Mouse (Mus musculus) embryonic facial prominence, embryonic 13.5 days (tissue): ENCODE results near the gene Ttbk1. TPM values are rescaled to one million over a fixed set of nuclear protein-coding genes. Genes with fewer than 3 reads are reported as not detected.

ENCODE experiments used
- ATAC-seq: fragments of 200-750 bp; cut with Nextera tagmentation; 2 replicates; pipeline ENCODE4 v1.8.0; 2017; ENCODE audit warnings: low read depth; ENCODE audit not compliant: insufficient number of reproducible peaks, insufficient read depth, low FRiP score, low TSS enrichment
- H3K27ac ChIP-seq: fragments of 300-500 bp; sonication (generic); 2 replicates; pipeline ENCODE4 v1.5.1; 2015; ENCODE audit warnings: moderate library complexity, mild to moderate bottlenecking, inconsistent platforms
- H3K27me3 ChIP-seq: fragments of 300-500 bp; sonication (generic); 2 replicates; pipeline ENCODE4 v1.6.1; 2015; ENCODE audit warnings: mild to moderate bottlenecking, inconsistent platforms
- H3K36me3 ChIP-seq: fragments of 300-500 bp; sonication (generic); 2 replicates; pipeline ENCODE4 v1.6.1; 2015; ENCODE audit warnings: mild to moderate bottlenecking, inconsistent platforms
- H3K4me1 ChIP-seq: fragments of 300-500 bp; sonication (generic); 2 replicates; pipeline ENCODE4 v1.6.1; 2015; ENCODE audit warnings: inconsistent platforms
- H3K4me2 ChIP-seq: fragments of 300-500 bp; sonication (generic); 2 replicates; pipeline ENCODE4 v1.6.1; 2015; ENCODE audit warnings: moderate library complexity, mild to moderate bottlenecking, inconsistent platforms
- H3K4me3 ChIP-seq: fragments of 300-500 bp; sonication (generic); 2 replicates; pipeline ENCODE4 v1.5.1; 2015; ENCODE audit warnings: mild to moderate bottlenecking, inconsistent platforms
- H3K9ac ChIP-seq: fragments of 300-500 bp; sonication (generic); 2 replicates; pipeline ENCODE4 v1.6.1; 2015; ENCODE audit warnings: mild to moderate bottlenecking, inconsistent platforms
- H3K9me3 ChIP-seq: fragments of 300-500 bp; sonication (generic); 2 replicates; pipeline ENCODE4 v1.6.1; 2016; ENCODE audit warnings: inconsistent platforms
- WGBS: fragments of 180-500 bp; shearing (Covaris S2); methylation state at CpG from one replicate; pipeline ENCODE4 v1.1.7; 2015; ENCODE audit warnings: mixed read lengths; 5-methylcytosine and 5-hydroxymethylcytosine counted together
- polyA plus RNA-seq: library from polyadenylated mRNA; unstranded; fragments of >200 nt; fragmentation: Nextera tagmentation; extraction: Ambion mirVana; gene quantifications from 2 replicates; pipeline ENCODE4 v1.2.1, GENCODE M21; 2015

Gene Ttbk1
- polyA plus RNA-seq, 1 experiment from 2014 or later = 0.27 TPM

DNA sequence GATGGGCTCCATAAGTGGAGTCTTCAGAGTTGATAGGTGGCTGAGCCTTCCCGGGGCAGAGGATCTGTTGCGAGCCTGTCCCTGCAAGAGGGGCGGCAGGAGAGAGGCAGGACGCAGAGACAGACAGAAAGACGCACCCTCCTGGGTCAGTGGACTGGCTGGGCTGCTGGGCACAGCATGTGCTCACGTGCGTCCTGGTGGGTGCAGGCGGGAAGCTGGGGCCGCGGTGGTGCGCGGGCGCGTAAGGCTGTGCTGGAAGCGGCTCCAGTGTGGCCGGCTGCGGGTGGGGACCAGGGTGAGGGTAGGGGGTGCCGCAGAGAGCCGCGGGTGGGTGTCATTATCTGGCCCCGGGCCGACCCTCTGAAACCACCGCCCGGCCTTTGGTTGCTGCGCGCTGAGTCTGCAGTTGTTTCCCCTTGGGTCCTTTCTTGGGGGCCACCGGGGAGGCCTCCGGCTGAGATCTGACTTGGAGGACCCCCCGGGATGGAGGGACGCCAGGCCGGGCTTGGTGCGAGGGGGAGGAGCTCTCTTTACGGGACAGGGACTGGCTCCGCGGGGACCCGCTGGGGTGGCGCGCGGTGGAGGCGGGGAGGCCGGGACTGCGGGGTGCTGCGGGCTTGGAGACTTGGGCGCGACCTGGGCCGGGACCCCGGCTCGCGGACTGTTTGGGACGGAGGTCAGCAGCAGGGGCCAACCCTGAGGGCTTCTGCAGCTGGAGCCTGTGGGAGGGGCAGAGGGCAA is 42.5 kb downstream of the Ttbk1 start:
- H3K9me3 ChIP-seq = no peaks in the 10 kb centered on the region
- no peak for ATAC-seq

DNA sequence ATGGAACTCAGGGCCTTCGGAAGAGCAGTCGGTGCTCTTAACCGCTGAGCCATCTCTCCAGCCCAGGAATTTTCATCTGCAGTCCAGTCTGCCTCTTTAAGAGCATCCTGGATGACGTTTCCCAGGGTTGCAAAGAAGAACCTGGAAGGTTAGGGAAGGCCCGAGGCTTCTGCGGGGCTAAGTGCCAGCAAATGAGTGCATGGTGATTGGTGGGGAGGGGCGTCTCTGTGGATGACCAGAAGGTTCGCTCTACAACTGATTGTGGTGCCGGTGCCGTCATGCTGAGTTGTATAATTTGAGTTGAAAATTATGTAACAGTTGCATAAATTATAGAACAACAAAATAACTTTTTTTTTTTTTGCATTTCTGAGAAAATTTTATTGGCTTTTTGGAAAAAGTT is 48.3 kb downstream of the Ttbk1 start:
- Histone ChIP-seq H3K9ac (no peak overlapping the region), H3K9me3 (no peaks in the 10 kb centered on the region), H3K4me1 (peaks cover 13% of the 10 kb centered on the region), H3K36me3 (no peaks in the 10 kb centered on the region), H3K27me3 (peaks cover 59% of the 10 kb centered on the region), H3K27ac (no peak overlapping the region), H3K4me3 (no peak overlapping the region), H3K4me2 (no peak overlapping the region)
- WGBS = 91% methylated on average over 10 of the region's 10 CpGs
- no peak for ATAC-seq

More for the DNA sequence above, 42.5 kb downstream of the Ttbk1 start:
- H3K36me3 ChIP-seq = no peaks in the 10 kb centered on the region
- H3K4me3 ChIP-seq = peak overlapping the region; percentile 49
- H3K9ac ChIP-seq = peak overlapping the region; percentile 71
- H3K27ac ChIP-seq = no peak overlapping the region
- H3K27me3 ChIP-seq = peaks cover 65% of the 10 kb centered on the region
- peak overlapping the region; percentile 88 for H3K4me2 ChIP-seq
- 2% methylated on average over 50 of the region's 50 CpGs for WGBS
- peaks cover 18% of the 10 kb centered on the region for H3K4me1 ChIP-seq

DNA sequence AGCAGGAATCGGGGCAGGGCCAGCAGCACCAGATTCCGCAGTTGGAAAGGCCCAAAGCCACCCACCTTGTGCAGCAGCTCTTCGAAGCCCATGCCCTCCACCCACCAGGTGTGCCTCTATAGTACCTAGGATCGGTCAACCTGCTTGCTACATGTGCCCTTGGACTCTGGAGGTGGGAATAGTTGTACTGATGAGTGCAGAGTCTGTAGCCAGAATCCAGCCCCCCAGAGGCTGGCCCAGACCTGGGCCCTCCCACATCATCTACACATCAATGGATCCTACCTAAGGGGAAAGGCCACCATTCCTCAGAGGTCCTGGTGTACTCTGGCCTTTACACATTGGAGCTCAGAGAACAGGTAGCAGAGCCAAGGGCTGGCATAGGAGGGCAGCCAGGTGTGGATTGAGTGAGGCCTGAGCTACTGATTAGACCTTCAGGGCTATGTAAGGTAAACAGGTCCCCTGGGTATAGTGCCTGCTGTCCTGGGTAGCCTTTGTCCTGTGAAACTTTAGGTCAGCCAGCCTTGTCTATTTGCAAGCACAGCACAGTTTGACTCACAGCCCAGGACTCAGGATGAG is 49.1 kb downstream of the Ttbk1 start, which contains the start of gene Slc22a7:
Slc22a7 (minus strand) TSS at position 160 of the 576 bp plus-strand sequence.
- peaks cover 17% of the 10 kb centered on the region for H3K4me1 ChIP-seq
- WGBS = 89% methylated on average over 4 of the region's 4 CpGs
- no peaks in the 10 kb centered on the region for H3K9me3 ChIP-seq
- H3K27me3 ChIP-seq = peaks cover 51% of the 10 kb centered on the region
- H3K36me3 ChIP-seq = no peaks in the 10 kb centered on the region
- no peak within 1 kb of the TSS for H3K4me2 ChIP-seq
- no peak within 1 kb of the TSS for H3K27ac ChIP-seq
- no peak within 1 kb of the TSS for H3K4me3 ChIP-seq
- no peak for ATAC-seq
- H3K9ac ChIP-seq = no peak within 1 kb of the TSS

DNA sequence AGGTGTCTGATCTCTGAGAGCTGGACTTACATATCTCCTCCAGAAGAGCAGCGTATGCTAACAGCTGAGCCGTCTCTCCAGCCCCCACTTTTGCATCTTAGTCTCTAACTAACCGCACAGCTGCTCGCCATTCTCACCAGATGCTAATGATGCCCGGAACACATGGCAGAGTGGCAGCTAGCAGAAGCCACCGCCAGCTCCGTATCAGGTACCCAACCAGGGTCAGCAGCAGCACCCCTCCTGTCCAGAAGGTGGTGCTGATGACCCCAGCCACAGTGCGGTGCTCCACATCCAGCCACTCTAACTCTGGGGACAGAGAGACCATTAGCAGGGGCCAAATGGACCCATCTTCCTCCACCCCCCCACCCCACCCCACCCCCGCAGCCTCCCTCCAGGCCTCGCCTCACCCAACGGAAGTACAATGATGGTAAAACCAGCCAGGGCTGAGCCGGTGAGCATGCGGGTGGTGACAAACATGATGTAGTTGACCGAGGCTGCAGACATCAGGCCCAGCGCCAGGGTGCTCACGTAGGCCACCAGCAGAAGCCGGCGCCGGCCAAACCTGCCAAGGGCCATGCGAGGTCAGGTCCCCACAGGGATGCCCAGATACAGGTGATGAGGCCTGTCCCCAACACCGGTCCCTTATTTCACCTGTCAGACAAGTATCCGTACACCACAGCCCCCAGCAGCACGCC is 50.7 kb downstream of the Ttbk1 start:
- peak overlapping the region; percentile 7; the same call in 1 of the 2 replicates for H3K4me2 ChIP-seq
- no peaks in the 10 kb centered on the region for H3K36me3 ChIP-seq
- no peak for ATAC-seq
- no peak overlapping the region for H3K27ac ChIP-seq
- H3K9ac ChIP-seq = no peak overlapping the region
- no peaks in the 10 kb centered on the region for H3K9me3 ChIP-seq
- no peak overlapping the region for H3K4me3 ChIP-seq
- WGBS = 29% methylated on average over 23 of the region's 23 CpGs
- H3K27me3 ChIP-seq = peaks cover 36% of the 10 kb centered on the region
- H3K4me1 ChIP-seq = peaks cover 9% of the 10 kb centered on the region; the same call in 1 of the 2 replicates

DNA sequence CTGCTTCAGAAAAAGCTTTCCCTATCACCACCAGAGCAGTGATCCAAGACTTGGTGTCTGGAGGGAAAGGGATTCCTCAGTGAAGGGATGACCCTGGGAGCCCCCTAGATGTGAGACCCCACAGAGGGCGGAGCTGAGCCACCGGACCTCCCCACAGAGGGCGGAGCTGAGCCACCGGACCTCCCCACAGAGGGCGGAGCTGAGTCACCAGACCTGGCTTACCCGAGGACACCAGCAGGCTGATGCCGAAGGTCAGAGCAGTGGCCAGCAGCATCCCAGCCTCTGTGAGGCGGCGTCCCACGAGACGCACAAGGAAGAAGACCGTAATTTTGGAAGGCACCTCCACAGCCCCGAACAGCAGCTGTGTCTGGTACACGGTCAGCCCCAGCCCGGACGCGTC is 53.8 kb downstream of the Ttbk1 start:
- H3K9ac ChIP-seq = 0 out of 2 replicates have a peak overlapping the region, but pooled peaks have one; percentile 3
- 4% methylated on average over 17 of the region's 17 CpGs for WGBS
- peaks cover 15% of the 10 kb centered on the region for H3K4me1 ChIP-seq
- no peaks in the 10 kb centered on the region for H3K36me3 ChIP-seq
- H3K9me3 ChIP-seq = no peaks in the 10 kb centered on the region
- H3K4me3 ChIP-seq = peak overlapping the region; percentile 27
- H3K4me2 ChIP-seq = peak overlapping the region; percentile 55
- peaks cover 32% of the 10 kb centered on the region for H3K27me3 ChIP-seq
- H3K27ac ChIP-seq = no peak overlapping the region
- ATAC-seq = no peak

DNA sequence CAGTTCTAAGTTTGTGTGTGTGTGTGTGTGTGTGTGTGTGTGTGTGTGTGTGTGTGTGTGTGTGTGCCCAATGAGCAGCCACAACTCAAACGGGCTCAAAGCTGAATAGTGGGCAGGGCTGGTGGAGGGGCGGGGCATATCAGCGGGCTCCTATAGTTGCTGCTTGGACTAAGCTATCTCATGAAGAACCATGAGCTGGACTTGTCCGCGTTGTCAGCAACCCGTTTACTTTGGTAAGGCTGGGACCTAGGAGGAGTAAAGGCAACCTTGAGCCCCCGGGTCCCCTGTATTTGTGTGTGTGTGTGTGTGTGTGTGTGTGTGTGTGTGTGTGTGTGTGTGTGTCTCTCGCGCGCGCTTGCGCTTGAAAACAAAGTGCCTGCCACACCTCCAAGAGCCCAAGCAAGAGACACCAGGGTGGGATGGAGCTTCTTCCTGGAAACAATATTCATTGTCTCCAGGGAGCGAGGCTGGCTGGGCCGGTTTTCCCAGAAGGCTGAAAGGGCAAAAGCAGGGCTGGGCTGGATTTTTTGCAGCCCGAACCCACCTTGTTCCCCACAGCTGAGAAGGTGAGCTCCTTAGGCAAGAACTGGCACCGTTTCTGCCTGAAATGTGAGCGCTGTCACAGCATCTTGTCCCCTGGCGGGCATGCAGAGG is 58.6 kb downstream of the Ttbk1 start, which contains the start of gene Crip3:
Crip3 (plus strand) TSS at position 166 of the 654 bp plus-strand sequence.
- Histone ChIP-seq H3K36me3 (no peaks in the 10 kb centered on the region), H3K4me1 (peaks cover 12% of the 10 kb centered on the region), H3K4me3 (peak within 1 kb of the TSS; percentile 24), H3K27me3 (peaks cover 4% of the 10 kb centered on the region; the same call in 1 of the 2 replicates), H3K9ac (no peak within 1 kb of the TSS), H3K9me3 (no peaks in the 10 kb centered on the region), H3K4me2 (peak within 1 kb of the TSS; percentile 57), H3K27ac (no peak within 1 kb of the TSS)
- no peak for ATAC-seq
- 9% methylated on average over 18 of the region's 18 CpGs for WGBS

DNA sequence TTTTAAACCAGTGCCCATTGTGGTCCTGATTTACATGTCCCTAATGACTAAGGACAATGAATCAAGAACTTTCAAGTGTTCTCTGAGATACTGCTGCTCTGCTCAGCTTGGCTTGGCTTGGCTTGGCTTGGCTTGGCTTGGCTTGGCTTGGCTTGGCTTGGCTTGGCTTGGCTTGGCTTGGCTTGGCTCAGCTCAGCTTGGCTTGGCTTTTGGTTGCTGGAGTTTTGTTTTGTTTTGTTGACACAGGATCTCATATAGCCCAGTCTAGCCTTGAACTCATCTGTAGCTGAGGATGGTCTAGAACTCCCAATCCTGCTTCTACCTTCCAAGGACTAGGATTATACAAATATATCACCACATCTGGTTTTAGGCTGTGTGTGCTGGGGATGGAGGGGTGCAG is 61.0 kb downstream of the Ttbk1 start:
- H3K4me3 ChIP-seq = no peak overlapping the region
- H3K9me3 ChIP-seq = no peaks in the 10 kb centered on the region
- no peak overlapping the region for H3K4me2 ChIP-seq
- no peaks in the 10 kb centered on the region for H3K36me3 ChIP-seq
- ATAC-seq = no peak
- H3K4me1 ChIP-seq = peaks cover 10% of the 10 kb centered on the region
- no peak overlapping the region for H3K27ac ChIP-seq
- no peak overlapping the region for H3K9ac ChIP-seq
- H3K27me3 ChIP-seq = 0 out of 2 replicates have a peak, but pooled peaks cover 4% of the 10 kb centered on the region

DNA sequence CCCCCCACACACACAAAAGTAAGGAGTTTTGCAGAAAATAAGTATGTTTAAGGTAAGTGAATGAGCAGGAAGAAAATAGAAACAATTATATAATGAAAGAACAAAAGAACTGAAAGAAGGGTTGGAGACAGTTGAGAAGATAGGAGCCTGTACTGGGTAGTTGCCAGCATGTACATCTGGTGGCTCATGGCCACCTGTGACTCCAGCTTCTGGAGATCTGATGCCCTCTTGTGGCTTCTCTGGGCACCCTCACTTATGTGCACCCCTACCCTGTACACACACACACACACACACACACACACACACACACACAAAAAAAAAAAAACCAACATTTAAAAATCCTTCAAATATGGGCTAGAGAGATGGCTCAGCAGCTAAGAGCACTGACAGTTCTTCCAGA is 67.8 kb downstream of the Ttbk1 start:
- Histone ChIP-seq H3K27me3 (no peaks in the 10 kb centered on the region), H3K36me3 (peaks cover 18% of the 10 kb centered on the region), H3K9me3 (no peaks in the 10 kb centered on the region), H3K4me3 (no peak overlapping the region), H3K4me1 (no peaks in the 10 kb centered on the region), H3K9ac (no peak overlapping the region), H3K27ac (no peak overlapping the region), H3K4me2 (no peak overlapping the region)
- no peak for ATAC-seq

DNA sequence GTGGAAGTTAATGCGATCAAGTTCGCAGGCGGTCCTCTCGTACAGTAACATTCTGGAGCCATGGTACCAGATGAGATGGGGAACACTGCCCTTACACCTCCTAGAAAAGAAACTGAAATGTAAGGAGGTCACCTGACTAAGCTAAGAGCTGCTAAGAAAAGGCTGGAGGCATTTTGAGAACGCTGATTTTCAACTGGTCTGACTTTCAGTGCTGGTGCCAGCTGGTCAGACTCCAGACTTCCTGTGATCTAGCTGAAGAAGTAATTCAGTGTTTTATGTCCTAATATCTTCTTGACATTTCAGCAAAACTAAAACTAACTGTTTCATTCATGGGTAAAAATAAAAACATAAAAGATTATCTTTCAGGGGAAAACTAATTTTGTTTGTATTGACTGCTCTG is 68.8 kb downstream of the Ttbk1 start:
- H3K4me3 ChIP-seq = no peak overlapping the region
- no peak overlapping the region for H3K9ac ChIP-seq
- H3K27ac ChIP-seq = no peak overlapping the region
- WGBS = 75% methylated on average over 5 of the region's 5 CpGs
- ATAC-seq = no peak
- no peaks in the 10 kb centered on the region for H3K27me3 ChIP-seq
- H3K4me2 ChIP-seq = no peak overlapping the region
- H3K36me3 ChIP-seq = peaks cover 24% of the 10 kb centered on the region
- no peaks in the 10 kb centered on the region for H3K4me1 ChIP-seq
- H3K9me3 ChIP-seq = no peaks in the 10 kb centered on the region

DNA sequence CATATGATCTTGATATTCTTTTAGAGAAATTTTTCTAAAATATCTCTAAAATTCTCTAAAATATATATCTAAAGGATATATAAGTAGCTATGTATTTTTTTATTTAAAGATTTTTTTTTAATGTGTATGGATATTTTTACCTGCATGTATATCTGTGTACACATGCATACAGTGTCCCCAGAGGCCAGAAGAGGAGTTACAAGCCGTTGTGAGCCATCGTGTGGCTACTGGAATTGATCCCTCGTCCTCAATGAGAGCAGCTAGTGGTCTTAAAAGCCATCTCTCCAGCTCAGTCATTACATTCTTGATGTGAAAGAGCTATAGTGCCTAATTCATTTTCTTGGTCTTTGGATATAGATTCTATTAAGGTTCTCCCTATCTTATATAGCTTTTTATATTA is 79.0 kb downstream of the Ttbk1 start:
- 33% methylated on average over 3 of the region's 3 CpGs for WGBS
- no peak overlapping the region for H3K9ac ChIP-seq
- ATAC-seq = no peak
- peaks cover 79% of the 10 kb centered on the region for H3K36me3 ChIP-seq
- no peak overlapping the region for H3K4me3 ChIP-seq
- no peaks in the 10 kb centered on the region for H3K9me3 ChIP-seq
- no peak overlapping the region for H3K27ac ChIP-seq
- no peaks in the 10 kb centered on the region for H3K4me1 ChIP-seq
- H3K27me3 ChIP-seq = no peaks in the 10 kb centered on the region
- H3K4me2 ChIP-seq = no peak overlapping the region

DNA sequence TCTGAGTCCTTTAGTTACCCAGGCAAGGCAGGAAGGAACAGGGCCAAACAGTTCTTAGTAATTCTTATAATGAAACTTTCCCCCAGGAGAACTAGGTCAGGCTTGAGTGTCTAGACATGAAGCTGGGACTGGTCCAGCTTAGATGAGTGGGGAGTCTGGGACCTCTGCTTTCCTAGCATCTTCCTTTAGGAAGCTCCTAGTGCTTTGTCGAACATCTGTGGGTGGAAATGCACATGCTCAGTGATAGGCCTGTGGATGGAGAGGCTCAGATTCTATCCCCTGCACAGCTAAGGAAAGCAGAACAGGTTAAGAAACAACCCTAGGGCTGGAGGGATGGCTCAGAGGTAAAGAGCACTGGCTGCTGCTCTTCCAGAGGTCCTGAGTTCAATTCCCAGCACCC is 92.8 kb downstream of the Ttbk1 start:
- H3K27ac ChIP-seq = no peak overlapping the region
- H3K9me3 ChIP-seq = no peaks in the 10 kb centered on the region
- H3K36me3 ChIP-seq = peaks cover 62% of the 10 kb centered on the region
- H3K4me1 ChIP-seq = no peaks in the 10 kb centered on the region
- no peak overlapping the region for H3K9ac ChIP-seq
- 86% methylated on average over 1 of the region's 1 CpGs for WGBS
- no peak overlapping the region for H3K4me2 ChIP-seq
- H3K4me3 ChIP-seq = no peak overlapping the region
- no peaks in the 10 kb centered on the region for H3K27me3 ChIP-seq
- no peak for ATAC-seq
